Mouse (Mus musculus) hindbrain, embryonic 11.5 days (tissue): ENCODE measurements around the gene Nipal1. TPM values are rescaled to one million over a fixed set of nuclear protein-coding genes. Genes with fewer than 3 reads are reported as not detected.

Source experiments
- ATAC-seq: fragments of 200-750 bp; cut with Nextera tagmentation; 2 replicates; pipeline ENCODE4 v1.8.0; 2017; ENCODE audit warnings: mild to moderate bottlenecking, moderate TSS enrichment, moderate library complexity; ENCODE audit not compliant: low FRiP score
- DNase-seq: peaks from one replicate; pipeline ENCODE4 v3.0.0-alpha.2; 2015; ENCODE audit warnings: low spot score
- H3K27ac ChIP-seq: fragments of 300-500 bp; sonication (generic); 2 replicates; pipeline ENCODE4 v1.5.1; 2014; ENCODE audit warnings: mild to moderate bottlenecking, low read depth, low read length
- H3K27me3 ChIP-seq: fragments of 300-500 bp; sonication (generic); 2 replicates; pipeline ENCODE4 v1.6.1; 2014; ENCODE audit warnings: mild to moderate bottlenecking, low read length, moderate library complexity, mixed read lengths; ENCODE audit not compliant: control insufficient read depth, insufficient read depth
- H3K36me3 ChIP-seq: fragments of 300-500 bp; sonication (generic); 2 replicates; pipeline ENCODE4 v1.6.1; 2014; ENCODE audit warnings: mild to moderate bottlenecking, low read length, moderate library complexity, mixed read lengths; ENCODE audit not compliant: control insufficient read depth, insufficient read depth
- H3K4me1 ChIP-seq: fragments of 300-500 bp; sonication (generic); replicated peaks from 2 replicates; pipeline ENCODE4 v1.6.1; 2014; ENCODE audit warnings: low read length, mixed read lengths; ENCODE audit not compliant: control insufficient read depth, insufficient read depth
- H3K4me2 ChIP-seq: fragments of 300-500 bp; sonication (generic); replicated peaks from 2 replicates; pipeline ENCODE4 v1.6.1; 2014; ENCODE audit warnings: mild to moderate bottlenecking, low read depth, low read length
- H3K4me3 ChIP-seq: fragments of 300-500 bp; sonication (generic); 2 replicates; pipeline ENCODE4 v1.5.1; 2014; ENCODE audit warnings: low read depth, low read length
- H3K9ac ChIP-seq: fragments of 300-500 bp; sonication (generic); 2 replicates; pipeline ENCODE4 v1.6.1; 2014; ENCODE audit warnings: low read depth, low read length
- H3K9me3 ChIP-seq: fragments of 300-500 bp; sonication (generic); 2 replicates; pipeline ENCODE4 v1.6.1; 2016; ENCODE audit warnings: low read length; ENCODE audit not compliant: control insufficient read depth
- WGBS: fragments of 180-500 bp; shearing (Covaris S2); extraction: QIAGEN DNeasy Blood & Tissue Kit; methylation state at CpG from one replicate; pipeline ENCODE4 v1.1.7; 2014; 5-methylcytosine and 5-hydroxymethylcytosine counted together
- polyA plus RNA-seq: library from polyadenylated mRNA; unstranded; fragments of >200 nt; fragmentation: Nextera tagmentation; extraction: Ambion mirVana; gene quantifications from 2 replicates; pipeline ENCODE4 v1.2.1, GENCODE M21; 2014

The Nipal1 gene
- polyA plus RNA-seq, 1 experiment from 2014 or later = 0.36 TPM

GRCm38 (mm10) chr5:72656270-72656791 is 8.7 kb downstream of the Nipal1 start:
- no peak for ATAC-seq

GRCm38 (mm10) chr5:72658375-72658774 is 10.8 kb downstream of the Nipal1 start:
- no peaks in the 10 kb centered on the region for H3K27me3 ChIP-seq
- no peaks in the 10 kb centered on the region for H3K36me3 ChIP-seq
- H3K4me2 ChIP-seq = no peak overlapping the region
- WGBS = 90% methylated on average over 13 of the region's 13 CpGs
- DNase-seq = no peak
- H3K4me1 ChIP-seq = no peaks in the 10 kb centered on the region
- H3K27ac ChIP-seq = no peak overlapping the region
- H3K9me3 ChIP-seq = no peaks in the 10 kb centered on the region
- no peak overlapping the region for H3K4me3 ChIP-seq
- no peak for ATAC-seq
- no peak overlapping the region for H3K9ac ChIP-seq

More at GRCm38 (mm10) chr5:72656270-72656791, 8.7 kb downstream of the Nipal1 start:
- H3K36me3 ChIP-seq = no peaks in the 10 kb centered on the region
- H3K4me1 ChIP-seq = no peaks in the 10 kb centered on the region
- H3K27me3 ChIP-seq = no peaks in the 10 kb centered on the region
- DNase-seq = no peak
- H3K9ac ChIP-seq = no peak overlapping the region
- H3K4me3 ChIP-seq = no peak overlapping the region
- H3K4me2 ChIP-seq = no peak overlapping the region
- H3K9me3 ChIP-seq = no peaks in the 10 kb centered on the region
- no peak overlapping the region for H3K27ac ChIP-seq
- WGBS = 59% methylated on average over 7 of the region's 7 CpGs

DNA sequence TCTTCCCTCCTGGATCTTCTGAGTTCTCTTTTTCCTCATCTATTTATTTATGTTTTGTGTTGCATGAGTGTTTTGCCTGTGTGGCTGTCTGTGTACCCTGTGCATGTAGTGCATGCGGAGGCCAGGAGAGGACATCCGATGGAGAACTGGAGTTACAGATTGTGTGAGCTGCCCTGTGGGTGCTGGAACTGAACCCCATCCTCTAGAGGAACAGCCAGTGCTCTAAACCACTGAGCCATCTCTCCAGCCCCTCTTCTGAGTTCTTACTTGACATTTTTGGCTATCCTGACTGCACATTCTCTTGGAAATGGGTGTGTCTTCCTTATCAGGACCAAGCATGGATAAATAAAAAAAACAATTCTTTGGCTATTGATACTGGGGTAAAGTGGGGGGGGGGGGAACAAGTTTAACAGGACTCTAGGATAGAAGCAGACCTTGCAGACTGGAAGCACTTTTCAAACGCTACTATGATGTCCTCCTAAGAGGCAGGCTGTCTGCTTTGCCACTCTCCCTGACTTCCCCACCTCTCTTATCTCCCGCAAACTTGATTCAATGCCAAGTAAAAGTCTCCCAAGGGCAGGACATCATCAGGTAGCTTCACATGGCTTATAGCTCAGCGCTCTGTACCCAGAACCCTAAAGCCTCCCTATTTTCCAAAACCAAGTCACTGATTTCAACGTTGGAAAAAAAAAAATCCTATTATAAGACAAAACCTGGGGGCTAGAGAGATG is 13.6 kb downstream of the Nipal1 start:
- Histone ChIP-seq H3K36me3 (no peaks in the 10 kb centered on the region), H3K27ac (no peak overlapping the region), H3K9me3 (no peaks in the 10 kb centered on the region), H3K27me3 (no peaks in the 10 kb centered on the region), H3K9ac (no peak overlapping the region), H3K4me2 (no peak overlapping the region), H3K4me1 (no peaks in the 10 kb centered on the region), H3K4me3 (no peak overlapping the region)
- DNase-seq = no peak
- no peak for ATAC-seq
- 91% methylated on average over 6 of the region's 6 CpGs for WGBS

- DNase-seq = no peak
- 86% methylated on average over 5 of the region's 5 CpGs for WGBS
- no peak for ATAC-seq
- Histone ChIP-seq H3K36me3 (no peaks in the 10 kb centered on the region), H3K4me3 (no peak overlapping the region), H3K9ac (no peak overlapping the region), H3K27me3 (no peaks in the 10 kb centered on the region), H3K9me3 (no peaks in the 10 kb centered on the region), H3K4me2 (no peak overlapping the region), H3K27ac (no peak overlapping the region), H3K4me1 (no peaks in the 10 kb centered on the region)
Observed at GRCm38 (mm10) chr5:72664126-72664525, 16.5 kb downstream of the Nipal1 start.

DNA sequence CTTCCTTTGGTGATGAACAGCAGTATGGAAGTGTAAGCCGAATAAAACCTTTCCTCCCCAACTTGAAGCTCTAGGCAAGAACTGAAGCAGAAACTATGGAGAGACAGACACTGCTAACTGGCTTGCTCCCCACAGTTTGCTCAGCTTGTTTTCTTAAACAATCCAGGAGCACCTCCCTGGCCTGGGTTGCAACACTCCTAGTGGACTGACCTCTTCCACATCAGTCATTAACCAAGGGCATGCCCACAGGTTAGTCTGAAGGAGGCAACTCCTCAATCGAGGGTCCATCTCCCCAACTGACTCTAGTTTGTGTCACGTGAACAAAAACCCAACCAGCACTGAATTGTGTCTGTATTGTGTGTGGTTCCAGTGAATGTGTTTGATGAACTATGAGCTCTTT is 17.3 kb downstream of the Nipal1 start:
- H3K4me2 ChIP-seq = no peak overlapping the region
- H3K9ac ChIP-seq = no peak overlapping the region
- no peak overlapping the region for H3K4me3 ChIP-seq
- no peaks in the 10 kb centered on the region for H3K4me1 ChIP-seq
- ATAC-seq (no peak), DNase-seq (no peak)
- 53% methylated on average over 3 of the region's 3 CpGs for WGBS
- H3K27me3 ChIP-seq = no peaks in the 10 kb centered on the region
- no peak overlapping the region for H3K27ac ChIP-seq
- no peaks in the 10 kb centered on the region for H3K36me3 ChIP-seq
- no peaks in the 10 kb centered on the region for H3K9me3 ChIP-seq

GRCm38 (mm10) chr5:72665281-72665680 is 17.7 kb downstream of the Nipal1 start:
- no peaks in the 10 kb centered on the region for H3K27me3 ChIP-seq
- DNase-seq = peak; percentile 75
- 18% methylated on average over 5 of the region's 5 CpGs for WGBS
- no peak overlapping the region for H3K4me3 ChIP-seq
- H3K36me3 ChIP-seq = no peaks in the 10 kb centered on the region
- no peak overlapping the region for H3K9ac ChIP-seq
- no peaks in the 10 kb centered on the region for H3K9me3 ChIP-seq
- no peak for ATAC-seq
- H3K4me1 ChIP-seq = no peaks in the 10 kb centered on the region
- H3K4me2 ChIP-seq = no peak overlapping the region
- no peak overlapping the region for H3K27ac ChIP-seq

DNA sequence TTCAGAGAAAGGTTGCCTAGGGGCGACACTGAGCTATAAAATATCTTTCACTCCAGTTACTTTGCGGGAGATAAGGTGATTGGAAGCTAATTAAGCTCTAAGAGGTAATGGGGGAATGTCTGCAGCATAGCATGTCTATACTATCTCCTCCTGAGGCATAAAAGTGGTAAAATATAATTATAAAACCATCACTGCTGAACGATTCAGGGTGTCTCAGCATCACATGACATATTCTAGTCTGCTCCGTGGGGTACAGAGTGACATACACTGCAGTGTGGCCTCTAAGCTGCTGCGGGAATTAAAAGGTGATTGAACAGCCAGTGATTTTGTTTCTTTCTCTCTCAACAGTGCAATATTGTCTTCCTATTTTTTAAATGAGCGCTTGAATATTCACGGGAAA is 18.8 kb downstream of the Nipal1 start:
- no peak for ATAC-seq
- Histone ChIP-seq H3K9me3 (no peaks in the 10 kb centered on the region), H3K36me3 (no peaks in the 10 kb centered on the region), H3K4me2 (no peak overlapping the region), H3K4me3 (no peak overlapping the region), H3K9ac (no peak overlapping the region), H3K27ac (no peak overlapping the region), H3K27me3 (no peaks in the 10 kb centered on the region), H3K4me1 (no peaks in the 10 kb centered on the region)
- DNase-seq = no peak
- 85% methylated on average over 7 of the region's 7 CpGs for WGBS

DNA sequence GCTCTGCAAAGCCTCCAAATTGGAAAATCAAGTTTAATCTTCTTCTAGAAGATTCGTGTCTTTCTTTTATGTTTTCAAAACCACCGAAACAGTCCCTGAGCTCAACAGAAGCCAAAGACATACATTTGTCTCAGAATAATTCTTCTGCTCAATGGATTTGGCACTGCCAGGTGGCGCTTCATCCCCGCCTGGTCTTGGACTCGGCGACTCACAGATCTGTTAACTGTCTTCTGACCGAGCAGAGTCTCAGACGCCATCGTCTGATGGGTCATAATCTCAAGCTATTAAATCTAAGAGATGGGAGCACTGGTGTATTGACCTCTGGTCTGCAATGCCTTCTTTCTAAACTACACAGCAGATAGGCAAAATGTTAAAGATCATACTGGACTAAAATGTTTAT is 20.8 kb downstream of the Nipal1 start:
- H3K4me3 ChIP-seq = no peak overlapping the region
- WGBS = 95% methylated on average over 9 of the region's 9 CpGs
- no peak overlapping the region for H3K9ac ChIP-seq
- no peaks in the 10 kb centered on the region for H3K4me1 ChIP-seq
- DNase-seq (no peak), ATAC-seq (no peak)
- no peaks in the 10 kb centered on the region for H3K36me3 ChIP-seq
- H3K4me2 ChIP-seq = no peak overlapping the region
- H3K27ac ChIP-seq = no peak overlapping the region
- H3K27me3 ChIP-seq = no peaks in the 10 kb centered on the region
- no peaks in the 10 kb centered on the region for H3K9me3 ChIP-seq

DNA sequence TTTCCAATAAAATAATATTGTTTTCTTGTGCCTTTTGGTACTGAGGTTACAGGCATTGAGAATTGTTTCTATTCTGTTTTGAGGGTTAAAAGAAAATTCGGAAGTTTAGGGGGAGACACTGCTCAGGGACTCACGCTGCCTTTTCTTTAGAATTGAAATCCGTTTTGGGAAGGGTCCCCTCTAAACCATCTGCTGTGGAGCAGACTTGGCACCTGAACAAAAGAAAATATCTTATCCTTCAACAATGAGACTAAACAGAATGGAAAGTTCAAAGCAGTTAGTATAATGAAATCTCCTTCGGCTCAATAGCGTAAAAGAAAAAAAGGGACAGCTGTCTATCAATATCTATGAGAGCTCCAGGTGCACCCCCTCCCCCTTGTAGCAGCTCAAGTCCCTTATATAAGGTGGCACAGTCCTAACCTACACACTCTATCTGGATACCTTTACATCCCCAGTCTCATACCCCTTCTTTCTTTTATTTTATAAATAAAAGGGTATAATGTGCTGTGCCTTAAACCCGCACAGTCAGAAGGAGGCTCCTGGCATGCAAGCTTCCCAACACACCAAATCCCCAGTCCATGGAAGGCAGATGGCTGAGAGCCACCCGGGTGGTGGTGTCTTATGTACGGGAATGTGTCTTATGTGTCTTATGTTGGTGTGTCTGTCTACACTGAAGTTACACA is 23.6 kb downstream of the Nipal1 start:
- 59% methylated on average over 8 of the region's 8 CpGs for WGBS
- H3K4me3 ChIP-seq = no peak overlapping the region
- no peaks in the 10 kb centered on the region for H3K4me1 ChIP-seq
- H3K9me3 ChIP-seq = no peaks in the 10 kb centered on the region
- H3K4me2 ChIP-seq = no peak overlapping the region
- no peak overlapping the region for H3K27ac ChIP-seq
- no peak overlapping the region for H3K9ac ChIP-seq
- H3K27me3 ChIP-seq = no peaks in the 10 kb centered on the region
- no peaks in the 10 kb centered on the region for H3K36me3 ChIP-seq
- ATAC-seq (no peak), DNase-seq (no peak)
